Mouse (Mus musculus) liver, adult 2 months (tissue): ENCODE measurements at regions not wholly inside any gene's neighbourhood (a gene's known extent, or its start where the extent isn't known, plus 50 kb on each side); places are given as distances from the start of the nearest gene placed in this dataset.

ENCODE experiments used
- CTCF ChIP-seq: fragments of 200-500 bp; IDR thresholded peaks from 2 replicates; pipeline ENCODE4 v1.5.1; 2011; ENCODE audit warnings: low read depth, low read length, control low read depth
- POLR2A ChIP-seq: fragments of 200-500 bp; IDR thresholded peaks from 2 replicates; pipeline ENCODE4 v1.6.1; 2011; ENCODE audit warnings: low read length, control low read depth; ENCODE audit not compliant: insufficient read depth; ENCODE audit errors: extremely low read depth

DNA sequence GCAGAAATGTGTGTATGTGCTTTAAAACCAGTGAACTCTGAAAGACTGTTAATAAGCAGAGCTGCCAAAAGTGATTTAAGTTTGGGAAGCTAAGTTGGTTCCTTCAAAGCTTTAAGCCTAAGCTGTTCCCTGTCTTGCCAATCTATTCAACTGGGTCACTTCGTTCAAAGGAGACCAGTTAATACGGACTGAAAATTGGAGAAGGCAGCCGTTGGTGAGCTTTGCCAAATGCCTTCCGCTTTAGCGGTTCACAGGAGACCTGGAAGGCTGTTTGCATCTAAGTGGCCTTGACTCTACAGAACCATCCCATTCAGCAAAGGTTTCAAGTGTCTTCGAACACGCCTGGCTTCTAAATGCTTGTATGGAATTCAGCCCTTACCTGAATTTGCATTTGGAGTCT is 68.2 kb upstream of the Mkln1 start:
- no peak for TF ChIP-seq CTCF
- TF ChIP-seq POLR2A = no peak
